Mouse (Mus musculus): ENCODE results near the gene Cadm1.

Gene Cadm1

GRCm38 (mm10) chr9:47608441-47608840 is 78.5 kb downstream of the Cadm1 start:
- no peak for DNase-seq (ENCODE audit: low read depth, low spot score)

- DNase-seq (ENCODE audit: low read depth, low spot score): no peak
These were observed 78.9 kb downstream of the Cadm1 start for GRCm38 (mm10) chr9:47608921-47609320.

GRCm38 (mm10) chr9:47609443-47609842 is 79.5 kb downstream of the Cadm1 start:
- DNase-seq (ENCODE audit: low read depth, low spot score): no peak

DNA sequence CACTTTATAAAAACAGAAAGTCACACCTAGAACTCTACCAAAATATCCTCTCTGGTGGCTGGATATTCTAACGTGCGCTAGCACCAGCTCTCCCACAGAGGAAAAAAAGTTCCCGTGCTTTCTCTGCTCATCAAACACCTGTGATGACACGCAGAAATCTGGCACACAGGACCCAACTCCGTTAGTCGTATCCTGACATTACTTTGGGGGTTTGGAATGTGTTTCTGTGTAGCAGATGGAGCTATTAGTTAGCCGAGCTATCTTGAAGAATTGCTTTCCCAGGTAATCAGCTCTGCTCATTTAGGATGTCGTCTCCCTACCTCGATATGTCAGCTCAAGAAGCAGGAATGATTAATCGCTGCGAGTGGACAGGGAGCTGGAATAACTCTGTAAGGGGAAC is 80.3 kb downstream of the Cadm1 start:
- no peak for DNase-seq (ENCODE audit: low read depth, low spot score)

- no peak for DNase-seq (ENCODE audit: low read depth, low spot score)
These were observed 83.0 kb downstream of the Cadm1 start for GRCm38 (mm10) chr9:47612894-47613412.

DNA sequence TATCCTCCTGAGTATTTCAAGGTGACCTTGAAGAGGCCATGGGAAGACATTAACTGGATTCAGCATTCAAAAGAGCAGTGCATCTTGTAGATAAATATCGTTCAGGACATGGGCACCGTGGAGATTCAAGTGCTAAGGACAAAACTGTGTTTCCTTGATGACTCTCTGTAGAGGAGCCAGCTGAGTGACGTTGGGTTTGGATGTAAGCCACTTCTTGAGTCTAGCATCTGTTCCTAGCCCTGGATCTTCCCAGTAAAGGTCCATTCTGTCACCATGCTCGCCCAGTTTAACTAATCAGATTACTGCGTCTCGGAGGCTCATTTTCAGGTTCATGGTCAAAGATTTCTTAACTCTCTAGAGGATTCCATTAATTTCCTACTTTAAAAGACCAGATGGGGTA is 85.1 kb downstream of the Cadm1 start:
- DNase-seq (ENCODE audit: low read depth, low spot score): no peak

DNA sequence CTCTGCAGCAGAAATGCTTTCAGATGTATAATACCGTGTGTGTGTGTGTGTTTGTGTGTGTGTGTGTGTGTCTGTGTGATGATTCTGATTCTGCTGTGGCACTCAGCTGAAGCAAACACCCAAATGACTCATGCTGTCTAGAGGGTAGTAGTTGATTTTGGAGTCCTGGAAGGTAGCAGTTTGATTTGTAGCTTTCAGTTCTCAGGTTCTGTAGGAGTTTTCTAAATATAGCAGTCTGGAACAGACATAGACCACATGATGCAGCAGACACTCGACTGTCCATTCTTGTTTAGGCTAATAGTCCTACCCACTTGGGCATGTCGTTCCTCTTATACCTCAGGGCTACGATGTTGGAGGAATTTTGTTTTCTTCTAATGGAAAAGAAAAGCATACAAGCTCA is 86.4 kb downstream of the Cadm1 start:
- no peak for DNase-seq (ENCODE audit: low read depth, low spot score)

GRCm38 (mm10) chr9:47619501-47620029 is 89.6 kb downstream of the Cadm1 start:
- DNase-seq (ENCODE audit: low read depth, low spot score): no peak

GRCm38 (mm10) chr9:47623447-47624445 is 93.8 kb downstream of the Cadm1 start:
- no peak for DNase-seq (ENCODE audit: low read depth, low spot score)

DNA sequence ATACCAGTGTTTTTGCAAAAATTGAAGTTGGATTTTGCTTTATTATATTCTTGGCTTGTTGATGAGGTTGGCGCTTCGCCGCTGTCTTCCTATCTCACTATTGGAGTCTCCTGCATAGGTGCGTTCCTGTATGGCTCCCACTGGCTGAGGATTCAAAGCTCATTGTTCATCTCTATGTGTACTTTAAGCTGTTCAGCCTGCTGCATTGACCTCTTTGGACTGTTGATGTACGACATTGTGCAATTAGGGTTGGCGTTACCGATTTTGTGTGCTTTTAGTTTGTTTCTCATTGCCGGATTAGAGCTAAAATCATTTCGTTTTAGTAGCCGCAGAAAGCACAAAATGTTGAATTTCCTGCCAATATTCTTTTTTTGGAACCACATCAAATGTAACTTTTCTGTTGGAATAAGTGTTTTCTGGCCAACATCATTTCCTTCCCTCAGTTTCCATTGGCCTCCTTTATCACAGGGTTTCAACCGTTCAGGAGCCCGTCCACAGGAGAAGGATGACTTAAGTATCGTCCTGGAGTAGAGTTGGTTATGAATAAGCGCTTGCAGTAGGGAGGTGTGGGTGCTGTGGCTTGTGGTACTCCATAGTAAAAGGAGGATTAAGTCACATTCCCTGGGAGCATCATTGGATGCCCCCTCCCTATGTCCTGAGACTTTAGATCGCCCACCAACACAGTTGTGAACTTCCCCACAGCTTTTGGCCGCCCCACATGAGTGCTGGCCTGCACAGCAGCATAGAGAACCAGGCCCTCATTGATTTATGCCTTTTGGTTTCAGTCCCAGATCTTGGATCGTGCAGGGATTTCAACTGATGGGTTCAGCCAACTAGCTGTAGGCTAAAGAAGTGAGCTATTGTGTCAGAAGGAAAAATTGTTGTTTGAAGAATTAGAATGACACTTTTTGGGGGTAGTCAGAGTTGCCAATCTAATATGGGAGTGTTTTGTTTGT is 94.9 kb downstream of the Cadm1 start:
- DNase-seq (ENCODE audit: low read depth, low spot score): no peak

GRCm38 (mm10) chr9:47625621-47626210 is 95.7 kb downstream of the Cadm1 start:
- DNase-seq (ENCODE audit: low read depth, low spot score): no peak

GRCm38 (mm10) chr9:47627966-47628365 is 98.0 kb downstream of the Cadm1 start:
- no peak for DNase-seq (ENCODE audit: low read depth, low spot score)

GRCm38 (mm10) chr9:47628550-47628949 is 98.6 kb downstream of the Cadm1 start:
- DNase-seq (ENCODE audit: low read depth, low spot score): no peak

GRCm38 (mm10) chr9:47634695-47635094 is 104.7 kb downstream of the Cadm1 start:
- no peak for DNase-seq (ENCODE audit: low read depth, low spot score)

- no peak for DNase-seq (ENCODE audit: low read depth, low spot score)
These were observed 112.7 kb downstream of the Cadm1 start for GRCm38 (mm10) chr9:47642663-47643062.

DNA sequence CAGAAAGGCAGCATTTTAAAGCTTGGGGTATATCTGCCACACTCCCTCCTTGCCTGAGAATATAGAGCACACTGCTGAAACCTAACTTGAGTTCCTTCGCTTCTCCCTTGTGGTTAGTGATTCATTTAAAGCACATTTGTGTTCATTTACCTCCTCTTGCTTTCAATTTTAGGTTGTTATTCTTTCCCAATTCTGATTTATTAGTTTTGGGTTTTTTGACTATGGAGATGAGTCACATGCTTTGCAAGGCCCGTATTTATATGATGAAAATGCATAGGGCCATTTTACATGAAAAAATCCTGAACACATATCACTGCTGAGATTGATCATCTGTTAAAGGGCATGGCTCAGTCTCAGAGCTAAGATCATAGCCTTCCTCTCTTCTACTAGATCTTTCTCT is 115.1 kb downstream of the Cadm1 start:
- DNase-seq (ENCODE audit: low read depth, low spot score): no peak

- DNase-seq (ENCODE audit: low read depth, low spot score): no peak
These were observed 121.5 kb downstream of the Cadm1 start for GRCm38 (mm10) chr9:47651431-47651830.

DNA sequence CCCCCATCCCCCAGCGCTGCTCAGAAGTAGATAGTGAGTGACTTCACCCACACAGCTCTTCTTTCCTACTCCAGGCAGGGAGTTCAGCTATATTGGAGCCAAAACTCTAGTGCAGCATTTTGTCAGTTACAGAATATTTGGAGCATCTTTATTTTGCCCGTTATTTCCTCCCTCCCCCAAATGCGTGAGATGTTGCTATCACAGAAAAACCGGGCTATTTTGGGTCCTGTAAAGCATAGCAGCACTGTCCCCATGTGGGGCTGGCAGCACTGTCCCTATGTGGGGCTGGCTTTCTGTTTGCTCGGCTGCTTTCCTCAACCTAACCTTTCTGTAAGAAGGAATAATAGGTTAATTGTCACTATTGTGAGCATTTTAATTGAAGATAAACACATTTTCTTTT is 122.2 kb downstream of the Cadm1 start:
- no peak for DNase-seq (ENCODE audit: low read depth, low spot score)

DNA sequence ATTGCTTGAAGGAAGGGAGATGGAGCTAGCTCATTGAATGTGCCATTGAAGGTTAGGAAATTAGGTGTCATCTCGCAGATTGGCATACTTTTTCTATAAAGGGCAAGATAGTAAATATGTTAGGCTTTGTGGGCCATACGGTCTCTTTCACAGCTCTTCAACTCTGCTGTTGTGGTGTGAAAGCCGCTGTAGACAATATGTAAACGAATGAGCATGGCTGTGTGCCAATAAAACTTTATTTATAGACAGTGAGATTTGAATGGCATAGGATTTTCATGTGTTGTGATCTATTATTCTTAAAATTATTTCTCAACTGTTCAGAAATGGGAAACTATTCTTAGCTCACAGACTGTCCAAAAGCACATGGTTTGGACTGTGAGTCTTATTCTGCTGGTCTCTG is 123.0 kb downstream of the Cadm1 start:
- DNase-seq (ENCODE audit: low read depth, low spot score): no peak

- DNase-seq (ENCODE audit: low read depth, low spot score): no peak
These were observed 129.6 kb downstream of the Cadm1 start for GRCm38 (mm10) chr9:47659366-47660090.

GRCm38 (mm10) chr9:47661611-47662010 is 131.6 kb downstream of the Cadm1 start:
- no peak for DNase-seq (ENCODE audit: low read depth, low spot score)
